Mouse (Mus musculus): ENCODE results near the gene Med27.

Med27 gene

DNA sequence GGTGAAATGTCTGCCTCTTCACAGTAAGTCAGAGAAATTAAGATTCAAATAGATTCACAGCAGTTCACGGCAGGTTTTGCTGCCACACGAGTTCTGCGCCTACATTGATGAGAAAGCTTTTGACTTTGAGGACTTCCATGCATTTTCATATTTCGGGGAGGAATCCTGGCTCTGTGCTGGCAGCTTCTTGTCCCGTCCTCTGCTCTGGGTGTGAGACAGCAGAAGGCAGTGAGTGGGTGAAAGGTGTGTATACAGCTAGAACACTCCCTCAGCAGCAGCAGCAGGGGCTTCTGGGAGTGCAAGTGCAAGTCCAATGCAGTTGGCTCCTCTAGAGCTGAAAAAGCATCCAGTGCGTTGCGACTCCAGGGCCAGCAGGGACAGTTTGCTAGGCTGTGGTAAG lies 53.6 kb downstream of the Med27 start:
- DNase-seq = no peak

DNA sequence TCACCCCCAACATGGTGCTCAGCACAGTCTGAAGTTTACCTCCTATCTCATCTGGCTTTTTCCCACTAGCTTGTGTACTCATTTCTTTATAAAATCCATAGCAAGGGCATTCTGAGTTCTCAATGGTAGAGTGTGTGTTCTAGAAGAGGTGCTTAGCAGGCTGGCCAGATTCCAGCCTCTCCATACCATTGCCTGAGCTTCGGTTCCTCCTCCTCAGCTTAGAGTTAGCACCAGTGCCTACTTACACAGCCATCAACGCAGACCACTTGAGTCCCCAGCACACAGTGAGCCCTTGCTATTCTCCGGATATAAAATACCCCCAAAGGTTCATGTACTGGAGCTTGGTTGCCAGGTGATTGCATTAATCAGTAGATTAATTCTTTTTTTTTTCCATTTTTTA lies 54.2 kb downstream of the Med27 start:
- no peak for DNase-seq

DNA sequence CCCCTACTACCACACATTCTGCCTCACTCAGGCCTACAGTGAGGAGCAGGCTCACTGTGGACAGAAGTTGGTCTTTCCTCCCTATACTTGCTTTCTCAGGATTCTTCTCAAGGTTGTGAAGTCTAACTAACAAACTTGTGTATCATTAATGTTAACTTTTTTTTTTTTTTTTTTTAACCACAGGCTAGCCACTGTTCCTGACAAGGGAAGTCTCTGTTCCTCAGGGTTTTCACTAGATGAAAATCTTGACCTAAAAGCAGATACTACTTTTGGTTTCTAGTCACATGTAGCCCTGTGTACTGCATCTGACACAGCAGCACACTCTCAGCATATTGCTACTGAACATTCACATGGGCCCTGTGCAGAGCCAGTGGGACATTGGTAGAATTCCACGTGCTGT lies 55.2 kb downstream of the Med27 start:
- no peak for DNase-seq

DNA sequence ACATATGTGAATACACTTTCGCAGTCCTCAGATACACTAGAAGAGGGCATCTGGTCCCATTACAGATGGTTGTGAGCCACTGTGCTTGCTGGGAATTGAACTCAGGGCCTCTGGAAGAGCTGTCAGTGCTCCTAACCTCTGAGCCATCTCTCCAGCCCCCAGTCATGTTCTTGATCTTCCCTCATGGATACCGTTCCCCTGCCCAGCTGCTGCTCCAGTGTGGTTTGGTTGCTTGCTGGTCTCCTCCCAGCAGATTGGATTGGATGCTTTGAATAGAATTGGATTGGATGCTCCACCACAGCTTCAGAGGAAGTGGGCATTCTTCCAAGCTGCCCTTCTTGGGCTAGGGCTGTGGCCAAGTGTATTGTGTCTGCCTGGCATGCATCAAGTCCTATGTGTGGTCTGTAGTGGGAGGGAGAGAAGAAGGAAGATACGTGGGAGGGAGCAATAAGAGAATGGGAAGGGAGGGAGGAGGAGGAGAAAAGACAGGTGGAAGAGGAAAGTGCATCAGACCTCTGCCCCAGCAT lies 56.0 kb downstream of the Med27 start:
- DNase-seq = peak; percentile 61 to 64

DNA sequence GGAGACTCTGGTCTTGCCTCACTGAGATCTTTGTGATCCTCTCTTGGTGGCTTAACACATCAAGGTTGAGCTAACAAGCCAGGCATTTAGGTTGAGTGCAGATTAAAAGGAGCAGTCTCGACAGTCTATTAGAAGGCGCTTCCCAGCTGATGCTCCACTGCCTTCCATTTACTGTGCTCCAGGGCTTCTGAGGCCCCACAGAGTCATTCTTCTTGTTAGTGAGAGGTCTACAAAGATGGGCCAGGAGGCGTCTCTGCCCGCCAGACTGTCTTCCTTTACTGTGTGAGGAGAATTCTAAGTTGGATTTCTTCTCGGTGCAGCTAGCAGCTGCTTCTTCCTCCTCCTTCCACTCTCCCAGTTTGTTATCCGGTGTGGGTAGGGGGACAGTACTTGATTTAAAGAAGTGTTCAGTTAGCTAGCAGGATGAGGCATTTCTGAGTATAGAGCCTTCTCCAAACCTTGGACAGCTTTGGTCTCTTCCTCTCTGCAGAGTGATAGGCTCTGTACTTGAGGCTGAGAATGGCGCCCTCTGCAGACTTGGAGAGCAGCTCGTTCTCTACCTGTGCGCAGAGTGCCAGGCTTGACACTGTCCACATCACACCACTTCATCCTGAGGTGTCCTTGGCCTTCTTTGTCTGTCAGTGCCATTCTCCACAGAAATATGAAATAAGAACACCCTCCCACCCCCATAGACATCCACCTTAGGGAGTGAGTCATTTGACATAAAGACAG lies 57.3 kb downstream of the Med27 start:
- DNase-seq = peak in 1 of 2 experiments; percentile 62

DNA sequence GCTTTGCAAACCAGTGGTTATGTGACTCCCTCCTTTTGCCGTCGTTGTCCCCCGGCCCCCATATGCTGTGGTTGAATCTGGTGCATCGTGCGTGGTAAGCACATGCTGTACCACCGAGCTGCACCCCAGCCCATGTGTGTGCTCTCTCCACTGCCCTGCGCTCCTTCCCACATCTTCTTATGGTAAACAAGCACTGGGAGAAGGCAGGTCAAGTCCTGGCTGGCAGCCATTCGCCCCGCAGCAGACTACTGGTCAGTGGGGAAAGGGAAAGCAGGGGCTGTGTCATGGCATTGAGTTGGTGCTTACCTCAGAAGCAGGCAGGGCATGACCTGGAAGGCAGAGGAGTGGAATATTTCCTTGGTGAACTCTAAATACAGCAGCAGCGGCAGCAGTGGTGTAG lies 58.3 kb downstream of the Med27 start:
- no peak for DNase-seq

DNA sequence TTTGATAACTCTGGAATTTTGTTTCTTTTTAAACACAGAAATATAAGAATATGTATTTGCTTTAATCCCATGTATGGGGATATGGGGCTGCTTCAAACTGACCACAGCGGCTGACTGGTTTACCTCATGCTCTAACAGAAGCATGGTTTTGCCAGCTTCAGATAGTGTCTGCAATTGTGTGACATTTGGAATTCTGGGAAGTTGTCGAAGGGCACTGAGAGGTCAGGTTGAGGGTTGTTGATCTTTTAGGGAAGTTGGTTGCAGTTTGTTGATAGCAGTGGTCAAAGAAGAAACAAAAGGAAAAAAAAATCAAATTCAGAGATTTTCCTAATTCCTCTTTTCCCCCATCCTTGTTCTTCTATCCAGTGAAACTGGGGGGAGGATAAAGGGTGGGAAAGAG lies 59.2 kb downstream of the Med27 start:
- DNase-seq = no peak

DNA sequence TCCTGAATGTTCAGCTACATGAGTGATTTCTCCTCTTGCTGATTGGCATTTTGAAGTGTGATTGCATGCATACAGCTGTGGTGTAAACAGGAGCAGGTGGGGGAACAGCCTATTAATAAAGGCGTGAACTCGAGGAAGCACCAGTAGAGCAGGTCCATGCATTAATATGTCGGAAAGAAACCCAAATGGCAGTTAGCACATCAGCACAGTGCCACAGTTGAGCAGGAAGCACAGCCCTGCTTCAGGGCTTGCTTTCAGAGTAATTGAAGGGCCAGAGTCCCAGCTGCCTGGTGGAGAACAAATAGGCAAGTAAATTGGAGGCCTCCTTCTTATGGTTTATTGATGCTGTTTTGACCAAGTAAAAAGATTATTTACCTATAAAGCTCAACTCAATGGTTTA lies 60.7 kb downstream of the Med27 start:
- DNase-seq = no peak

DNA sequence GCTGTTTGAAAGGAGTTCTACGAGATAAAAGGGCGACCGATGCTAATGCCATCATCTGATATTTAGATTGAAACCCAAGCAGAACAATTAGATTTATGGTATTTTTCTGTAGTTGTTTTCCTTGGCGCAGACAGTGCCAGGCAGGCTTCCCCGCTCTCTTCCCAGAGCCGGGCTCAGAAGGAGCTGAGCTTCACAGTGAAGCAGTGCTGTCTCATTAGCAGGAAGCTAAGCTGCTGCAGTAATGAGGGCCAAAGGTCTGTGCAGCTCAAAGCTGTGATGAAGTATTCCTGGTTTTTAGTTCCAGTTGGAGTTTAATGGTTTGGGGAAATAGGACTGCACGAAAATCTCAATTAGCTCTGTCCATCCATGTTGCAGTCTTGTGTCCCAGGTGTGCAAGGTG lies 61.1 kb downstream of the Med27 start:
- DNase-seq = no peak

DNA sequence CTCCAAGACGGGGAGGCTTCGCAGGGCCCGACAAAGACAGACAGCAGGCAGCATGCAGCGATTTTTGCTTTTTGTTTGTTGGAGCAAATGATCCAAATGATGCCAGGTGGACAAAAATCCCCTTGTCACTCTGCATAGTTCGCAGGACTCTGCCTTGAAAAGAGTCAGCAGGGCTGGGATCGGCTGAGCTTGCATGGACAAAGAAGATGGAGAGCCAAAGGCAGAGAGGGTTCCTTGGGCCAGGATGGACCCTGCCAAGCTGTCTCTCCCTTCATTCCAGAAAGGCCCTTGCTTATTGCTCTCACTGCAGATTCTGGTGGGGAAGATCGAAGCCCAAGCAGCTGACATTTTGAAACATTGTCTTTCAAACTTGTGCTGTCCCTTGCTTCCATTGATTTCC lies 64.3 kb downstream of the Med27 start:
- DNase-seq = peak; percentile 39 to 56

DNA sequence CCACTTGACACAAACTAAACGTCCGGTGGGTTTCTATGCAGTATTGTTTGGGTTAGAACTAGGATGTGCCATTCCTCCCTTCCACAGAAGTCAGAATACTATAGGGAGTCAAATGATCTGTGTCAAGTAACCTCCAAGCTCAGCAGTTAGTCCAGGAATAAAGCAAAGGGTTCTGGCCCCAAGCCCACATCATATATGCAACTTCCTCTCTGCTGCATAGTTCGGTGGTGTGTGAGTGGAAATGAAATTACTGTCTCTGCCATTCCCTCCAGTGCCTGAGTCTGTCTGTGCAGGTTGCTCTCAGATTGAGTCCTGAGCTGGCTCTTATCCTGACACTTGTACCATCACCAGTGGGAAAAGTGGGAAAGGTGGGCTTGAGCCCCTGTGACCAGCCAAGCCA lies 65.8 kb downstream of the Med27 start:
- no peak for DNase-seq

DNA sequence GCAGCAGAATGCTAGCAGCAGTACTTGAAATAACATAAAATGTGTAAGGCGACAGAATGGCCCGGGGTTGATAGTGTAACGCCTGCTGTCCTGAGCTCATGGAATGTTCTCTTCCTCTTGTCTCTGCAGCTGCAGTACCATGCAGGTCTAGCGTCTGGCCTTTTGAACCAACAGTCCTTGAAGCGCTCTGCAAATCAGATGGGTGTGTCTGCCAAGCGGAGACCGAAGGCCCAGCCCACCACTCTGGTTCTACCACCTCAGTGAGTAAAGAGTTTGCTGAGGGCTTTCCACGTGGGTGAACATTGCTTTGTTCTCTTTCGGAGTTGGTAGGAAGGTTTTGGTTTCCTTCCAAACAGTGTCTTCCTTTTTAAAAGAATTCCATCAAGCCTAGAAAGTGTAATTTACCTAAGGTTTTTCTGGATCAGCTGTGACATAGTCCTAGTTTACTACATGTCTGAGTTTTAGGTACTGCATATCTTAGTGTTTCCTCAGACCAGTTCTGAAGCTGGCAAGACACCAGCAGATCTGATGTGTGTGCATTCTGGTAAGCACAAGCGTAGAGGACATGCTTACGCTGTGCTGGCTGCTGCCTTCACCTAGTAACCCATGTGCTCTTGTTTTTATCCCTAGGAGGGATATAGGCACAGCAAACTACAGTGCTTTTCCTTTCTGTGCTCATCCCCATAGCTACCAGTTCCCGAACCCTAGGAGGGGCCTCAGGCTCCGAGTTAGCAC lies 66.8 kb downstream of the Med27 start:
- no peak for DNase-seq

DNA sequence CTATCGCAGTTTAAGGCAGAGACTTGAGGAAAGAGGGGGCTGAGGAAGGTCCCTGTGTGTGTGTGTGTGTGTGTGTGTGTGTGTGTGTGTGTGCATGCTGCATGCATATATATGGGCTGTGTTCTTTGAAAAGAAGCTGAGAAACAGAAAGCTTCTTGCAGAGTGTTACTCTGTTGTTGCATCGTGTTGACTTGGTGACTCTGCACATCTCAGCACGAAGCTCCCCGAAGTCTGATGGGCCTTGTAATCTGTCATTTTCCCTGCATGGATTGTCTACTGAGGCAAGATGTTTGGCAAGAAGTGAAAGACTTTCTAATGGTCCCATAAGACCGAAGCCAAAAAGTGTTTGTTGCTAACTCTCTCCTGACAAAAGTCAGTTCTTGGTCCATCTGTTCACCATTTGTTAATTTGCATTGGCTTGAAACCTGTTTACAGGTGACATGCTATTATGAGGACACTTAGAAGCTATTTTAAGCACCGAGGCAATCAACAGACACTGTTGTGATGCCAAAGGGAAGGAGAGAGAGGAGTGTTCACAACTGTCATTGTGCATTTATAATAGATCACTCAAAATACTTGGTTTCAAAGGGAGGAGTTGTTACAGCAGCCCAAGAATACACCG lies 68.3 kb downstream of the Med27 start:
- peak in 1 of 2 experiments; percentile 41 for DNase-seq

DNA sequence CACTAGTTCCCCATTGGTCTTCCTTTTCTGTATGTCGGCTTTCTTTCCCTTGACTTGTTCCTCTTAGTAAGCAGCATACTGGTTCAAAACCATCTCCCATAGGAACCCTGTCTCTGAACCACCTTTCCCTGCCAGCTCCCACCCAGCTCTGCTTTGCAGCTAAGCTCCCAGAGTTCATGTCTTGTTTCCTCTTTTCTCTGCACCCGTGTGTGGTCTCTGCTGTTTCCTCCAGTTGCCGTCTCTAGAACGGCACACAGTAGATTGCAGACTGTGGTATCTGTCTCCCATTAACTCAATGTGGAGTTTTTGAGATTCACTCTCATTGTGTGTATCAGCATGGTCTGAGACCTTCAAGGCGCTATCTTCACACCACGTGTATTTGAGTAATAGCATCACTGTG lies 71.9 kb downstream of the Med27 start:
- DNase-seq = no peak

DNA sequence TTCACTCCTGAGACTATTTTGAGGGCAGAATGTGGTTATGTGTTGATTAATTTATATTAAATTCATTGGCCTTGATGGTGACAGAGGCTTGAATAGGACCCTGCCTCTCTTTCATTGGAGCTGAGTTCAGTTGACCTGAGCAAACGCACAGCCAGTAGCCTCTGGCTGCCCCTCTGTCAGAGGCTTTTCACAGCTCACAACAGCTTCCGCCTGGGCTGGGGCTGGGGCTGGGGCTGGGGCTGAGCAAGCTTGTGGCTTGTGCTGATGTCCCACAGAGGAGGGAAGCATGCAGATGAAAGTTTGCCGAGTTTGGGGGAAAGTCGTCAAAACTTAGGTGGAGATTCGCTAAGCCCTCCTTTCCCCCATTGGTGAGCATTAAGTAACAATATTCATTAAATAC lies 72.8 kb downstream of the Med27 start:
- DNase-seq = no peak

DNA sequence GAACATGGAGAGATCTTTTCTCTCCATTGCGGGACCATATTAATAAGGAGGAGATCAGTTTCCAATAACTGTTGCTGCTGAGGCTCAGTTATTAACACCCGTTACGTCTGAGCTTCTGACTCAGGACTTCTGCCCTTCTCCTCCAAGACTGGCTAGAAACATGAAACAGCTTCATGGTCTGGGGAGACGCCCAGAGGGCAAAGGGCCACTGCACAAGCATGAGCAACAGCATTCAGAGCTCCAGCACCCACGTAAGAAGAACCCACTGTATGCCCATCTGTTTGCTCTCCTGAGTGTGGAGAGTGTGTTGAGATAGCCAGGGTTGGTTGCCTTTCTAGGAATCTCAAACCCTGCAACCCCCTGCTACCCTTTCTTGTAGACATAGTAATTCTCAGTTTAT lies 73.3 kb downstream of the Med27 start:
- no peak for DNase-seq

DNA sequence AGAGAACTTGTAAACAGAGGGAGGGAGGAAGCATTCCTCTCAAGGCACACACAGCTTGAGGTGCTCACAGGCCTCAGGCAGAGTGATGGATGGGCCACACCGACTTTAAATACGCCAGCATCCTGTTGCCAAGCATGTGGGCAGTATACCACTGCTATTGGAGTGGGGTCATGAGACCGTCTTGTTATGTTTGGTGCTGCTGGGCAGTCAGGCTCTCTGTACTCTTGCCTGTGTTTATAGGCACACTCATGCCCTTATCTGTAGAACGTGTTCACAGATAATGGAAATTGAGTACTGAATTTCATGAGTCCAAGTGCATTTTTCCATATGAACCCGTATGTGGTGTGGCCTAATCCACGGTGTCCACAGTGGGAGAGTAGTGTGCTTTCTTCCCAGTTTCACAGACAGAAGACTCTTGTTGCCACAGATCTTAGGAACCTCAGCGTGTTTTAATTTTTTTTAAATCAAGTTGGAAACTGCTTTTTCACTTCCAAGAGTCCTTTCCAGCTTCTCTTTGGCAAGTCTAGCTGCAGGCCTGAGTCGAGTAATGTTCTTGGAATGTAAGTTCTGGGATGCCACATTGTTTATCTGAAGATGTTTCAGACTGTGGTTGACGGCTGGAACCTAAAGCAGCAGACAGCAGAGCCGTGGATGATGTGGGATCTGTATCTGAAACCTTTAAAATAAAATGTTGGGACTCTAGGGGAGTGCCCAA lies 75.7 kb downstream of the Med27 start:
- no peak for DNase-seq

DNA sequence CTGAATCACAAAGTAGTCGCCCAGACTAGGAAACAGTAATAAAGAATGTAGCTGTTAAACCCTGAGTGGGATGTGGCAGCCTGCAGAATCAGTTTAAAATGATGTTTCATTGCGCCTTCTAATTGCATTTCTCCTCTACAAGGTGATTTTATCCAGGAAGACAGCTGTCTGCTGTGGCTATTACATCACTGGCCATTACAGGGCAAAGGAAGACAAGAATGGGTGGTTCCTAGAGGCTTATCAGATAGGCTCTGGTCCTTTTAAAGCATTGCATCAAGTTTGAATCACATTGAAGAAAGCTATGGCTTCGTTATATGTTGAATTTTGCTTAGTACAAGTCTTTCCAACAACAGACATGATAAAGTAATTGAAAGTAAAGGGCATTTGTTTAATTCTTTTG lies 76.4 kb downstream of the Med27 start:
- no peak for DNase-seq

DNA sequence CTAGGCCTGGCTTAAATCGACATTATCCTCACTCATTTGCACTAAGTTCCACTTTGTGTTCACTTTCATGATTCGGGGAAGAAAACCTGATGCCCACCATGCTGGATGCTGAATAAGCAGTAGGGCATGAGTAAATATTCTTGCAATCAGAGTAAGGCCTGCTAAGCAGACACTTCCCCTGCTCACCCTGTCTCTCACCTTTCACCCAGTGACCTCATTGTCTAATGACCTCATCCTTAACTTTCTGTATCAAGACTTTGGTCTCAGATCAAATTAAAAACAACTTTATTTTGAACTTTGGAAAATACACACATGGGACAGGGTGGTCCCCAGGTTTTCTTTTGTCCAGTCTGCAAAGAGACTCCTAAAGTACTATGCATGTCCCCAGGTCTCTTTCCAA lies 78.8 kb downstream of the Med27 start:
- DNase-seq = no peak

DNA sequence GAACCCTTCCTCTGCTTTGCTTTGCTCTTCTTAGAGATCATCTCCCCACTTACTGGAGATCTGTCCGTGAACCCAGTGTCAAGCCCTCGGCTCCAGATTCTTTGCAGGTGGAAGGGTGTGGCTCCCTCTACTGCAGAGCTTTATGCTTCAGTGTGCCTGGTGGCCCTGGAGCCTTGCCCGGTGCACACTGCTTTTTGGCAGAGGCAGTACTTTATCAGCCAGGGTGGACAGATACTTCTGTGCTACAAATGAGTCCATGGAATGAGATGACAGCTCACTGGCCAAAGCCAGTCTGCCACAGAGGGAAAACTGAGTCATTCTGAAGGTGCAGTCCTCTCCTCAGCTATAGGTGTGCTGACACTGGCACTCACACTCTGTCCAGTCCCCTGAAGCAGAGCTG lies 80.1 kb downstream of the Med27 start:
- DNase-seq = peak; percentile 93 to 95

DNA sequence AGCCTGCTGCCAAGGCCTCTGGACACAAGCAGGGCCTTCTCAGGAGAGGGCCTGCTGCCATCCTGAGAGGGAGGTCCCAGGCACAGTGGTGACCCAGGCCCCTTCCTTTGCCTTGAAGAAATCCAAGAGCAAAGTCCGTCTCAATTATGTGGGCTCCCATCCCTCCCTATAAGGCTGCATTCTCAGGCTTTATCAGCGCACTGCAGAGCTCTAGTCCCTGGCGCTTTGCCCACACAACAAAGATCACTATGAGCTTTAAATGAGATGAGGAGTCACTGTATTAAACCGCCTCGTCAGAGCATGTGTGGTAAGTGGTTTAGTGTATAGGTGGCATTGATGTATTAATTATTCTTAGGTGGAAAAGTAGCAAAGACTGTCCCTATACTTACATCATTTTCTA lies 85.9 kb downstream of the Med27 start:
- no peak for DNase-seq

DNA sequence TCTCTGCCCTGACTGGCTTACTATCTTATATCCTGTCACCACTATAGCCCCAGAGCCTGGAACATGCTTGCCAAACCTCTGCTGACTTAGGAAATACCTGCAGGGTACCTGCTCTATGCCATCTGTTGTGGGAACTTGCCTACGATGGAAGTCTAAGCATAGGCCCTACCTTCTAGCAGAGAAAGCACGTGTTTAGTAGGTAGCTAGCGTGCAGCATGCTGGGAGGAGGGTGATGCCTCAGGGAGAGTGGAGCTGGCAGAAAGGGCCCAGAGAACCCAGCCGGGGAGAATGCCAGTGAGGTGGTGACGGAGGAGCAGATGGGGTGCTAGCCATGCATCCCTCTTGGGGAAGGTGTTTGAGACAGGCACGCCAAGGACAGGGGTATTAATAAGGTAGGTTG lies 89.8 kb downstream of the Med27 start:
- DNase-seq = peak; percentile 40 to 65

DNA sequence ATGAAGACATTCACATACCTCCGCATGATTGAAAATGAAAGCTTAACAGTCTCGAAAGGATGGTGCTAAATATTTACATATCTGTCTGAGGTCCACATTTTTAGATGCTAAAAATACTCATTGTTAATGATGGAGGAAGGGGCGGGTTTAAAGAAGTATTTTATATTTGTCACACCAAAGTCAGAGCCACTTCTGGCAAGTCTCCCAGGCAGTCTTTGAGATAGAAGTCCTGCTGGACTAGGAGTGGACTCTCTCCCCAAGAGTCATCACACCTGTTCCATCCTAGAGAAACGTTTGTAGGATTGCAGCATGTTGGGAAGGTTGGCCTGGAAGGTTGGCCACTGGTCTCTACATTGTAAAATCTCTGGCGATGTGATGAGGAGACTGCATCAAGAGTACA lies 90.5 kb downstream of the Med27 start:
- DNase-seq = no peak
